Mouse (Mus musculus) cerebellum, postnatal 14 days (tissue): ENCODE measurements around the gene Ptch2.
A peak's percentile ranks its signal among the peaks of the same experiment; 100 is the strongest.

Experiments
- DNase-seq, 2 experiments: peaks; one replicate each; pipeline ENCODE4 v3.0.0; 2021; ENCODE audit warnings: mixed read lengths in 2 of 2

Ptch2 gene

DNA sequence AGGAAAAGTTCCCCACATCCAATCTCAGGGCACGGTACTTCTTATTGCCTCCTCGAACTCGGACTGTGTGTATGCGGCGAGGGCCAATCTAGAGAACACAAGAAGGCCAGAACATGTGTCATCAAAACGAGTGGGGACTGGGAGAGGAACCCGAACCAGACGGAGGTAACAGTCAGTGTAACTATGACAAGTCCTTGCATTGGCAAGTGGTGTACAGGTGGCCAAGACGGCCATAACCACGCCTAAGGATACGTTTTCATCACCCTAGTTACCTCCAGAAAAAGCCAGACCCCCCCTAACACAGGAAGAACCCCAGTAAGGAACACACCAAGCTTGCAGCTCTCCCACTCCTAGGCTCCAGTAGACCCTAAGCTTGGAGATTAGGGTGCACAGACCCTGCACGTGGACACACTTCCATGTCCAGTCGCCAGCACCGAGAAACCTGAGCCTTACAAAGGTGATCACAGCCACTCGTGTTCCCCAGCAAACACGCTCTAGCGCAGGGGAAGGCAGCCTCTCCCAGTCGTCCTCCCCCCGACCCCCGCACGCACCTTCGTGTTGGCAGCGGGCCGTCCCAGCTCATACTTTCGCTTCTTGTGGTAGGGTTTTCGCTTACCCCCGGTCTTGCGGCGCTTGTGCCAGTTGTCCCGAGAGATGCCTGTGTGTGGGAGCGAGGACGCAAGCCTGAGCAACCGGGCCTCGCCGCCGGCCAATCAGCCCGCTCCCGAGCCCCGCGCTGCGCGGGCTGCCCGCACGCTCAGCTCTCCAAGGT lies 59.3 kb downstream of the Ptch2 start:
- peak in 1 of 2 experiments; percentile 48 for DNase-seq

DNA sequence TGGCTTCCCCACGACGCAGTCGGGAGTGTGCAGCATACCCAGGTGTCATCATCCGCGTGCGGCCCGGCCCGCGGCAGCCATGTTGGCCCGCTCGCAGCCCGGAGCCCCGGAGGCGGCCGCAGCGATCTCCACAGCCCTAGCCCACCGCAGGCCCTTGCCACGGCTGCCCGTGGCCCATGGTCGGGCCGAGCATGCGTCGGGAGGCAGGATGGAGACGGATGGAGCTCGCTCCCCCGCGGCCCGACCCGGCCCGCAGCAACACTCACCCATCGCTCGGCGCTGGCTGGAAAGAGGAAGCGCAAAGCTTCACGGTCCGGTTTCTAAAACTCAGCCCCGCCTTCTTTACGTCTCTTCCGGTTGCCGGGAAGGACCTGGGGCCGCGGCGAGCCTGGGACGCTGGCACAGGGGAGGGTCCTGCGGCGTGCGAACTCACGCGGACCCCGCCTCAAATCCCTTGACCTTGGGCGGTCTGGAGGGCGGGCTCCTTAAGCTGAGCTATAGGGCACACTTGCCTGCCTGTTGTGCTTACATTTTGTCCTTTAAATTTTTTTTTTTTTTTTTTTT lies 60.0 kb downstream of the Ptch2 start, which contains the start of gene Rps8:
Rps8 (minus strand) TSS at position 452 of the 564 bp plus-strand sequence.
- peak; percentile 84 to 89 for DNase-seq

DNA sequence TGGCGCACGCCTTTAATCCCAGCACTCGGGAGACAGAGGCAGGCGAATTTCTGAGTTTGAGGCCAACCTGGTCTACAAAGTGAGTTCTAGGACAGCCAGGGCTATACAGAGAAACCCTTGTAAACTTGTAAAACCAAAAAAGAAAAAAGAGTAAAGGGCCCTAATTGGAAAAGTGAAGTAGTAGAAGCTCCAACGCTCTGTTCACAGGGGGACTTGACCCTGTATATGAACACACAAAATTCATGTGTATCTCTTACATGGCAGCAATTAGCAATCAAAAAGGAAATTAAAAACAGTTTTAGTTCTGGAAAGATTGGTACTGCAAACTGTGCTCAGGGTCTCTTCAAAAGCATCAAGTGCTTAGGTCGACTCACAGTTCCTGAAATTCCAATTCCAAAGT lies 60.5 kb downstream of the Ptch2 start:
- DNase-seq: no peak

DNA sequence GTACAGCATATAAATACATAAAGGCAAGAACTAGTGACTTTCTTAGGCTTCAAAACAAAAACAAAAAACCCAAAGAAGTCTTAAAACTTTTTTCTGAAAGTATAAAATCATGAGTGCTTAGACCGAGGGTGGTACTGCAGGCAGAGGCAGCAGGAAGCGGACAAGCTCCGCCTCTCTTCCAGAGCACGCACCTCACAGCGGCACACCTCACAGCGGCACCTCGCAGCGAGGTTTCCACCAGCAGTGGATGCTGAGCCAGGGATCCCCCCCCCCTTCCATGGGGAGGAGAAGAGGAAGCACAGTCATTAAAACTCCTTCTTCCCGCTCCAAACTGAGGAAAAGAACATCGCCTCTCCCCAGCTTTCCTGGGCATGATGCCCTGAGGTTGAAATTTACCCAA lies 63.8 kb downstream of the Ptch2 start:
- no peak for DNase-seq

DNA sequence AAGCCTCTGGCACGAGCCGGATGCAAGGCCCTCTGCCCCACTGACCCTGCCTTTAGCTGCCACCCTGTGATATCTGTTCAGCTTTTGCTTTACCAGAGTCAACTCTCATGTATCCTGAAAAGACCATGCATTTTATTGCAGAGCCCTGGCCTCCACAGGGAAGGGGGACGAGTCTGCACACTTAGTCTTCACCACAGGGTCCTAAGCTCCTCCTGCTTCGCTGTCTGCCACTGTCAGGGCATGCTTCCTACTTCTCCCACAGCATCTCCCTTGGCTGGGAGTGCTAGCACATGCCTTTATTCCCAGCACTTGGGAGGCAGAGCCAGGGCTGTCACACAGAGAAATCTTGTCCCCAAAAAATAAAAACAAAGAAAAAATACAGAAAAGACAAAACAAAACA lies 65.3 kb downstream of the Ptch2 start:
- no peak for DNase-seq
